Mouse (Mus musculus): ENCODE data around the gene Inmt.

Gene Inmt

DNA sequence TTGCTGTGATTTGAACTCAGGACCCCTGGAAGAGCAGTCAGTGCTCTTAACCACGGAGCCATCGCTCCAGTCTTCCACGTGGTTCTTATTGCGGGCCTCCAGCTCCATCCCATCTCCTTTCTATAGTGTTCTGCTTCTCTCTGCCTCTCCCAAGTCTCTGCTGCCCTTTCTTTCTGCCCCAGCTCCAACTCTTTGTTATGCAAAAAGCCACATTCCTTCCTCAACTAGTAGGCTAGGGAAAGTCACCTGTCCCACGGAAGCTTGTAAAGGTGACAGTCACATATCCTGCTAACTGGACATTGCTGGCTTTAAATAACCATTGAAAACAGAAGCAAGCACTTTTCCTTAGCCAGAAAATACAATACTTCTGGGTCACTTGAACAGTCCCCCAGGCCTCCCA is 5.0 kb downstream of the Inmt start:
- DNase-seq (ENCODE audit: low spot score in 2 of 2), result no peak

- peak; percentile 51 to 70 for DNase-seq (ENCODE audit: low spot score in 2 of 2)
Measured at GRCm38 (mm10) chr6:55166777-55167463, 7.9 kb downstream of the Inmt start.

DNA sequence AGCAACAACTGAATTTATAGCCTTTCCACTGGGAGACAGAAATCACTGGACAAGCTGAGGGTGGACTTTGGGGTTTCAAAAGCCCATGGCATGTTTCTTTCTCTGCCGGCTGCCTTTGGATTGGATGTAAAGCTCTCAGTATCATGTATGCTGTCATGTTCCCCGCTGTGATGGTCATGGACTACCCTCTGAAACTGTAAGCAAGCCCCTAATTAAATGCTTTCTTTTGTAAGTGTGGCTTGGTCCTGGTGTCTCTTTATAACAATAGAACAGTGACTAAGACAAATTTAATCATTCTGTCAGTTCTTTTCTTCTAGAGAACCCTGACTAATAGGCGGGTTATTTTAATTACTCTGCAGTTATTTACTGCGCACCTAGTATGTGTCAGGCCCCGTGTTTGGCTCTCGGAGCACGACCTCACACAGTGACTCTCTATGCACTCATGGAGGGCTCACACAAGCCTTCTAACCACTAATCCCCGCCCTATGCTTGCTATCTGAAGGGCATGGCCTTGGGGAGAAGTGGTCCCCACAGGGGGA is 11.7 kb downstream of the Inmt start:
- DNase-seq (ENCODE audit: low spot score in 2 of 2), result no peak

DNA sequence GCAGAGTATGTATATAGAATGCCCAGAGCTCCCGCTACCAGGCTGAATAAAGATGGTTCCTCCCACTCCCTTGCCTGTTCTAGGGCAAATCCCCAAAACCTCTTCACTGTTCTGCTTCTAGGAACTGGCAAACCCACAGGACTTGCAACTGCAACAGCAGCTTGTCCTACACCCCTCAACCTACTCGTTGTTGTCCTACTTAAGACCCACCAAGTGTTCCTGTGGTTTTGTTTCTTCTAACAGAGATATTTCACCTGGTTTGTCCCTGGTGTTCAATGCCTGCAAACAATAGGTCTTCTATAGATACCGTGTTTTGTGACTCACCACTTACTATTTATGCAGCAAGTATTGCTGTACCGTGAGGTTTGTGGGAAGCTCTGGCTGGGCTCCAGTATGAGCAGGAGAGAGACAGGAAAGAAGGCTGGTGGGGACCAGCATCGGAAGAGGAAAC is 13.5 kb downstream of the Inmt start:
- peak; percentile 20 to 43 for DNase-seq (ENCODE audit: low spot score in 2 of 2)

GRCm38 (mm10) chr6:55159256-55159655 is 15.6 kb downstream of the Inmt start:
- DNase-seq (ENCODE audit: low spot score in 2 of 2), result no peak

GRCm38 (mm10) chr6:55152226-55152625 is 22.6 kb downstream of the Inmt start:
- DNase-seq (ENCODE audit: low spot score in 2 of 2), result no peak

GRCm38 (mm10) chr6:55146138-55146537 is 28.7 kb downstream of the Inmt start:
- DNase-seq (ENCODE audit: low spot score in 2 of 2), result no peak

GRCm38 (mm10) chr6:55145285-55145684 is 29.6 kb downstream of the Inmt start:
- DNase-seq (ENCODE audit: low spot score in 2 of 2), result no peak

- no peak for DNase-seq (ENCODE audit: low spot score in 2 of 2)
Measured at GRCm38 (mm10) chr6:55138343-55138742, 36.5 kb downstream of the Inmt start.

DNA sequence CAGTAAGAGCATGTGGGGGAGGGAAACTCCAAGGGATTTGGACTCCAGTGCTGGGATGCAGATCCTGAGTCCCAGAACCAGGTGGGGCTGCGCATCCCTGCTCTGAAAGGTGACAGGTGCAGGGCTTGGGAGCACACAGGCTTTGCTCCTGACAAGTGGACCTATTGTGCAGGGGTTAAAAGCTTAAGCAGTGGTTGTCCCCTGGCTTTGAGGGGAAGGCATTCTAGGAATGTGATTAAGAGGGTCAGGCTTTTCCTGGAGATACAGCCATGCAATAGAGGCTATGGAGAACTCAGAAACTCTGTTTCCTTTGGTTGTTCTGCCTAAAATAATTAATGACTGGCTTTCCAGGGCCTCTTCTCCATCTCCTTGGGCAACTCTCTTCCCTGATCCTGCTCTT is 41.4 kb downstream of the Inmt start:
- DNase-seq (ENCODE audit: low spot score in 2 of 2), result no peak

- no peak for DNase-seq (ENCODE audit: low spot score in 2 of 2)
Measured at GRCm38 (mm10) chr6:55132794-55133193, 42.0 kb downstream of the Inmt start, which contains the start of gene Crhr2. Gene Crhr2 (minus strand): TSS chr6:55133016.

GRCm38 (mm10) chr6:55131301-55131700 is 43.5 kb downstream of the Inmt start:
- DNase-seq (ENCODE audit: low spot score in 2 of 2), result no peak

DNA sequence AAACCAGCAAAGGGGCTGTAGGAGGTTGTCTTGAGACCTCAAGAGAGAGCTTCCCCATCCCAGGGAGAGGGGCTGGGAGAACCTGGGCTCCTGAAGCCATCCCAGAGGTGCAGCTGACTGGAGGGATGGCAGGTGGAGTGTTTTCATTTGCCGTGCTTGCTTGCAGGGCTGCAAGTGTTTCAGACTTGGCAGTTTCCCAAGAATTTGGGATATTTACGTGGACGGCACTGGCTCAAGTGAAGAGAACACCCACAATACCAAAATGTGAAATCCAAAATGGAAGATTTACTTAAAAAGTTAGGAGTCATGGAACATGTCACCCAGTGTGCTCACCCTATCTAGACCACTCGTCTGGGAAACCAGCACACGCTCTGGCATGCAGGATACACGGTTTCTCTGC is 44.2 kb downstream of the Inmt start:
- DNase-seq (ENCODE audit: low spot score in 2 of 2), result no peak

- no peak for DNase-seq (ENCODE audit: low spot score in 2 of 2)
Measured at GRCm38 (mm10) chr6:55128391-55128790, 46.5 kb downstream of the Inmt start.

DNA sequence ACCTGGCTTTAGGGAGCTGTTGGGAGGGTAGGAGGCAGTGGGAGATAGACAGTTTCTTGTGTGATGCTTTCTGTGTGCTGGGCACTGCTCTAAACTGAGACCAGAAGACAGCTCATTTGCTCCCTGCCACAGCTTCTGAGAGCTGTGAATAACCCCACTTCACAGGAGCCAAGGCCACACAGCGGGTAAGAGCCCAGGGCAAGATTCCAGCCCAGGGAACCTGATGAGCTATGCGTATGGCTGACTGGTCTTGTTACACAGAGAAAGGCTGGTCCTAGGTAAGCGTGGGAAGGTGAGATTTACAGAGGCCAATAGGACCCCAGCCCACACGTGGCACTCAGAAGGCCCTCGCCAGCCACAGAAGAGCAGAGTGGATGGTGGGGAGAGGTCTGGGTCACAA is 48.3 kb downstream of the Inmt start:
- DNase-seq (ENCODE audit: low spot score in 2 of 2), result no peak

GRCm38 (mm10) chr6:55123056-55123455 is 51.8 kb downstream of the Inmt start:
- DNase-seq (ENCODE audit: low spot score in 2 of 2), result no peak
